Mouse (Mus musculus) heart, postnatal 25 days (tissue): ENCODE measurements around the gene Rbm6. TPM values are rescaled to one million over a fixed set of nuclear protein-coding genes. Genes with fewer than 3 reads are reported as not detected.

ENCODE experiments used
- DNase-seq: peaks from one replicate; pipeline ENCODE4 v3.0.0; 2022; ENCODE audit warnings: low spot score
- intact Hi-C: fragments of 180-260 bp; cut with DNase I; formaldehyde crosslinking; loops from one replicate; pipeline ENCODE4 v1.15.1; 2025
- total RNA-seq, 2 experiments: library from RNA; stranded (reverse); gene quantifications; 2 replicates each; pipeline ENCODE4 v1.2.3; 2021

Gene Rbm6
- total RNA-seq, 2 experiments from 2014 or later = 29.9 to 30.3 TPM

- intact Hi-C loops = no loop called here
- no peak for DNase-seq
Measured at GRCm38 (mm10) chr9:107770037-107770373, 103.0 kb downstream of the Rbm6 start.

DNA sequence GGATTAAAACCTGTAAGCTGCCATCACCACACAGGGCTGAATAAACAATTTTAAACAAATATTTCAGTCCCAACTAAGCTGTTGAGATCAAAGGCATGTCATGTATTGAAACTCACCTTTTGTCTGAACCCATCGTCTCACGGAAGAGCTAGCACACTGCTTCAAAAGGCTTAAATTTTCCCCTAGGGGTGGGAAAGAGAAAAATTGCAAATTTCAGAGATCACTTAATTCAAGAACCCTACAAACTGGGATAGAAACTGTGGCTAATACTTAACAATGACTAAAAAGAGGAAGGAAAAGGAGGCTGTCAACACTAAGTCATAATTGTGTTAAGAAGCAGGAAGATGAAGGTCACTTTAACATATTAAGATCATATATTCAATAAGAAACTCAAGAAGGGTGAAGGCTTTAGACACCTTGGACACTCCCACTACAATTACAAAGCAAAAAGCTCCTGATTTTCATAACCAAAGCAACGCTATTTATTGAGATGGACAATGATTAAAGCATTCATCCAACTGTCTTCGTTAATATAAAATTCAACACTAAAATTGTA is 103.5 kb downstream of the Rbm6 start:
- intact Hi-C loops = no loop called here
- DNase-seq = no peak

GRCm38 (mm10) chr9:107768851-107769250 is 104.2 kb downstream of the Rbm6 start:
- intact Hi-C loops = no loop called here
- no peak for DNase-seq

- no peak for DNase-seq
- intact Hi-C loops = no loop called here
Measured at GRCm38 (mm10) chr9:107759593-107759992, 113.4 kb downstream of the Rbm6 start.

DNA sequence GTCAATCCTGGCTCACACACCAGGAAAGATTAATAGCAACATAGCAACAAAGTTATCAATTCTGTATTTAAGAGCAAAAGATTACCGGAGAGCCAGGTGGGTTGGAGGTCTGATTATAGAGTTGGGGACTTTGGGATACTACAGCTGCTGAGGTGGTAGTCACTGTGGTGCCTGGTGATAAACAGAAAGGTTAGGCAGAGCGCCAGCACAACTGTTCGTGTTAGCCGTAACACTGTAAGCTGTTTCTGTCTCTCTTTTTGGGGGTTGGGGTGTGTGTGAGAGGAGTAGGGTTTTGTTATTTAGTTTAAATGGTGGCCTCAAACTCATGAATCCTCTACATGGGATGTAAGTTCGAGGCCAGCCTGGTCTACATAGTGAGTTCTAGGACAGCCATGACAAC is 122.7 kb downstream of the Rbm6 start:
- intact Hi-C loops = no loop called here
- DNase-seq = no peak

DNA sequence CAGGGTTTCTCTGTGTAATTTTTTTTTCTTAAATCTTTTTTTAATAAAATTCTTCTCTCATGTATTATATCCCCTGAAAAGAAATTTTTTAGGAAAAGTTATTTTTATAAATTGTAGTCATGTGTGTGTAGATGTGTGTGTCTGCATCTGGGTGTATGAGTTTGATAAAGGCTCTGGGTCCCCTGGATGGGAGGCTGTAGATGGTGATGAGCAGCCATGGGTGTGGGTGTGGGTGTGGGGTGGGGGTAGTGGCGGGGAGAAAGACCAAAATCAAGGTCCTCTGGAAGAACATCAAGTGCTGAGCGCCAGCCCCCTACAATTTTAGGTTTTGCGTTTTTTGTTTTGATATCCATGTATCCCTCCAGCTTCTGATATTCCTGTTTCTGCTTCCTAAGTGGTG is 125.0 kb downstream of the Rbm6 start:
- intact Hi-C loops = no loop called here
- no peak for DNase-seq

DNA sequence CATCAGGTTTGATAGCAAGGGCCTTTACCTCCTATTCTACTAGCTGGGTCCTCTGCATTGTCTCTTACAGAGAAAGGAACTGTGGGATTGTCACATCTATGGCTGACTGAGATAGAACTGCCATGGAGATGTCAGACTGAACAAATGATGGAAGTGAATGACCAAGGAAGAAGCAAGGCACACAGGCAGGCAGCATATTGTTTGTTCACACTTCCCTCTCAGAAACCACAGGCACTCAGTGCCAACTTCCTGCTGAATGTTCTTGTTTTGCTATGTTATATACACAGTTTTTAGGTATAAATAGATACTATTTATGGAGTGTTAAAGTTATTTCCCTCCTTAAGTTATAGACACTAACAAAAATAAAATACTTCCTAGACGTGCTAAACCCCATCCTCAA is 125.7 kb downstream of the Rbm6 start:
- no peak for DNase-seq
- intact Hi-C loops = no loop called here

DNA sequence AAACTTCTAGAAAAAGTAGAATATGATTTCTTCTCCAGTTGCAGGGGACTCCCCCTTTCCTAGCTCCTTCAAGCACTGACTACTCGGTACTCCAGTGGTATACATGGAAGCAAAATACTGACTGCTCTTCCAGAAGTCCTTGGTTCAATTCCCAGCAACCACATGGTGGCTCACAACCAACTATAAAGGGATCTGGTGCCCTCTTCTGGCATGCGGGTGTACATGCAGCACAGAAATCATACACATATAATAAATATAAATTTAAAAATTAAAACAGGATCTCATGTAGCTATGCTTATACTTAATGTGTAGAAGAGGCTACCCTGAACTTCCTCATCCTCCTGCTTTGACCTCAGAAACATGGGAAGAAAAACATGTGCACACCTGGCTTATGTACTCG is 126.4 kb downstream of the Rbm6 start:
- intact Hi-C loops = no loop called here
- DNase-seq = no peak

GRCm38 (mm10) chr9:107744061-107744460 is 129.0 kb downstream of the Rbm6 start:
- intact Hi-C loops = no loop called here

DNA sequence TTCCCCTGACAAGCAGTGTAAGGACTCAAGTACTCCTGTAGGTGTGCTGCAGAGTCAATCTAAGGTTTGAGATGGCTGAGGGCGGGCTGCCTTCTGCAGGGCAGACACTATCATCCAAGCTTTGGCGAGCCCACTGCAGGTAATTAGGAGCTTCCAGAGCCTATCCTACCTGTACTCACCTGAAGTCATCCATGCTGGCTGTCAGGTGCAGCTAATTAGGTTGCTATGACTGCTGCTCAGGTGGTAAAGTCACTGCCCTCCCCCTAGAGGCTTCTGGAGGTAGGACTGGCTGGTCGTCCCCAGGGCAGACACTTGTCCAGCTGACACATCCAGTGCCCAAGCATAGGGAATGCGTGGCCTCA is 134.2 kb downstream of the Rbm6 start:
- intact Hi-C loops = loop anchor here (1.0 to 5.0 kb wide), 3 partner anchors 29 to 137 kb away; partner anchors contain the start of gene Sema3f
- no peak for DNase-seq

More at GRCm38 (mm10) chr9:107744061-107744460, 129.0 kb downstream of the Rbm6 start:
- DNase-seq = no peak

DNA sequence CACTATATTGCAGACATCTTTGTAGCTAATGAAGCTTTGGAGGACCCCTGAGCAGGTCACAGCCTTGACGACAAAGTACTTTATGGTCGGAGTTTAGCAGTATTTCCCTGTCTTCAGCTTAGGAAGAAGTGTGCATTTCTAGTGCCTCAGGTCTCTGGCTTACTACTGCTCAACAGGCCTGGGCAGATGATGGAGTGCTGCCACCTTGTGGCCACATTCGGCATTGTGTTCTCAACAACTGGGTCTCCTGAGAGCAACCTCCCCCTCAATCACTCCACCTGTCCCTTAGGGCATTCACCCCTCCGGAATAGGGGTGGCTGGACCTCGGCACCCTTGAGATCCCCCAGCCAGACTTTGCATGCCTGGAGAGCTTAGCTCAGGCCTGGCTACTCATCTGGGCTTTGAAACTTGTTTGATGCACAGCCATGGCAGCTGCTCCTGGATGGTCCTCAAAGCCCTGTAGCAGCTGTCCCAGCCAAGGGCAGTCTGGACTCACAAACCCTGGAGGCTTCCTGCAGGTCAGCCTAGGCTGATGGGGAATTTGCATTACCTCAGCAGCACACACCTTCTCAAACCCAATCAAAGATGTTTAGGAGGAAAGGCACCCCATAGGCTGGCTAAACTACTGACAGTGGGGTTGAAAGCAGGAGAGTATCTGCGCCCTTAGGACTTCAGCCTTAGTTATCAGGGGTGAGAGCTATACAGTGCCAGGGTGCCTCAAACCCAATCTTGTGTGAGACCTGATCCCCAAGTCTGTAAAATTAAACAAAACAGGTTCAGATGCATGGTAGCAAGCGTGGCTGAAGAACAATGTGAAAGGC is 134.8 kb downstream of the Rbm6 start:
- intact Hi-C loops = loop anchor here (1.0 to 5.0 kb wide), 3 partner anchors 28 to 136 kb away; partner anchors contain the start of gene Sema3f
- peak; percentile 65 for DNase-seq

- intact Hi-C loops = loop anchor here (5.0 kb wide), 1 partner anchor 134 kb away; no protein-coding TSS in a partner anchor
- DNase-seq = no peak
Measured at GRCm38 (mm10) chr9:107736185-107736485, 136.9 kb downstream of the Rbm6 start.

- DNase-seq = no peak
- intact Hi-C loops = loop anchor here (5.0 kb wide), 1 partner anchor 133 kb away; no protein-coding TSS in a partner anchor
Measured at GRCm38 (mm10) chr9:107735356-107736184, 137.5 kb downstream of the Rbm6 start.

DNA sequence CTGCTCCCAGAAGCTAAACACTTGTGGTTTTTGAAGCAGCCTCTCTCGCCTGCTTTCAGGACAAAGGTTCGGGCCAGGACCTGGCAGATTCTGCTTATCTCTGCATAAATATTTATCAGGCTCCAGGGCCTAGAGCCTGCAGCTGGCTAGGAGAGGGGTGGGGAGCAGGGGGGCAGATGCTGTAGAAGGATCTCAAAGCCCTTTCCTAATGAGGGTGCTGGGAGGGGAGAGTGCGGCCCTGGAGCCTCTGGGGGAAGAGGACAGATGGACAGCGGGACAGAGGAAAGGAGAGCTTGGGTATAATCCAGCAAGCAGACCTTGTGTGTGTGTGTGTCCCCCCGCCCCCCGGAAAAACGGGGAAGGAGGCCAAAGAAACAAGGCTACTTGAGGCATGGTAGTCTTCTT is 138.5 kb downstream of the Rbm6 start:
- DNase-seq = no peak
- intact Hi-C loops = no loop called here

- intact Hi-C loops = no loop called here
- DNase-seq = no peak
Measured at GRCm38 (mm10) chr9:107729709-107730108, 143.3 kb downstream of the Rbm6 start.

DNA sequence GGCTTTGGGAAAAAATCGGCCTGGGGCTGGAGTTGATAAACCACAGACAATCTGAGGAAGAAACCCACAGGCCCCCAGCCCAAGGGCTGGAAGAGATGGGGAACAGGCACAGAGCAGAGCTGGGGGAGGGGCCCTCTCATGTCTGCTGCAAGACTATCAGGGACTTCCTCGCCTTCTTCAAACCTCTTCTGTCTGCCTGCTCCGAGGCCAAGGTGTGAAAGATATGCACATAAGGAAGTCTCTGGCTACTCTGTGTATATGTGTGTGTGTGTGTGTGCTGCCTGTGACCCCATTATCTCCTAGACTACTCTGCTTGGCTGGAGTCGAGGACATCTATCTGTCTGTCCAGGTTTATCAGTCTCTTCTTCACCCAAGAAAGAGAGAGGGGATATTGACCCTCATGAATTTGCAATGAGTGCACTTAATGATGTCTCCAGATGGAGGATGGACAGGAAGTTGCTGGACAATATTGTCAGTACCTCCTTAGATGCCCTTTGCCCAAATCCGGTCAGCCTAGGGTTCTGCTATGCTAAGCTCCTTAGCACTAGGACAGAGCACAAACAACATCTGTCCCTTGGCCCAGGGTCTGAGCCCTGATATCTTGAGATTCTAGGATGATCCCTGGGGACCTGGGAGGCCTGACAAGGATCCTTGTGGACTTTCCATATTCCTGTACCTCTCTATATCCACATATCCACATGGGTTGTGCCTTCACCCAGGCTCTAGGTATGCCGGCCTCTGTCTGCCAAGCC is 143.9 kb downstream of the Rbm6 start:
- intact Hi-C loops = no loop called here
- DNase-seq = no peak

- DNase-seq = no peak
- intact Hi-C loops = no loop called here
Measured at GRCm38 (mm10) chr9:107727041-107727440, 146.0 kb downstream of the Rbm6 start.

GRCm38 (mm10) chr9:107724796-107725195 is 148.2 kb downstream of the Rbm6 start:
- DNase-seq = no peak
- intact Hi-C loops = no loop called here

- DNase-seq = no peak
- intact Hi-C loops = no loop called here
Measured at GRCm38 (mm10) chr9:107723794-107724531, 149.1 kb downstream of the Rbm6 start.
